Mouse (Mus musculus): Measurements from ENCODE around the gene Gm28308. TPM values are rescaled to one million over a fixed set of nuclear protein-coding genes. Genes with fewer than 3 reads are reported as not detected.

The Gm28308 gene
- polyA plus RNA-seq, 1 experiment from 2014 or later, result not detected

- Histone ChIP-seq H3K4me2 (no peak overlapping the region), H3K27ac (no peak overlapping the region), H3K27me3 (peaks cover 100% of the 10 kb centered on the region), H3K4me1 (replicated peaks) (peaks cover 15% of the 10 kb centered on the region), H3K4me3 (replicated peaks) (no peak overlapping the region), H3K9ac (no peak overlapping the region), H3K36me3 (no peaks in the 10 kb centered on the region), H3K9me3 (replicated peaks) (no peaks in the 10 kb centered on the region)
- 18% methylated on average over 3 of the region's 3 CpGs for WGBS (ENCODE audit: insufficient replicate concordance)
- DNase-seq (no peak), ATAC-seq (ENCODE audit: low read depth) (no peak)
These were observed 1.9 kb upstream of the Gm28308 start for GRCm38 (mm10) chr6:52215070-52215469.

GRCm38 (mm10) chr6:52214271-52214670, 1.1 kb upstream of the Gm28308 start:
- H3K4me2 ChIP-seq, result no peak overlapping the region
- no peak overlapping the region for H3K4me3 ChIP-seq (replicated peaks)
- peaks cover 15% of the 10 kb centered on the region for H3K4me1 ChIP-seq (replicated peaks)
- H3K9me3 ChIP-seq (replicated peaks), result no peaks in the 10 kb centered on the region
- H3K27me3 ChIP-seq, result peaks cover 100% of the 10 kb centered on the region
- WGBS (ENCODE audit: insufficient replicate concordance), result 20% methylated on average over 5 of the region's 5 CpGs
- no peaks in the 10 kb centered on the region for H3K36me3 ChIP-seq
- no peak for DNase-seq
- no peak overlapping the region for H3K9ac ChIP-seq
- no peak overlapping the region for H3K27ac ChIP-seq
- no peak for ATAC-seq (ENCODE audit: low read depth)

- no peaks in the 10 kb centered on the region for H3K9me3 ChIP-seq (replicated peaks)
- peak overlapping the region; percentile 48 for H3K4me2 ChIP-seq
- peak overlapping the region; percentile 36 for H3K4me3 ChIP-seq (replicated peaks)
- WGBS (ENCODE audit: insufficient replicate concordance), result 2% methylated on average over 20 of the region's 22 CpGs
- H3K4me1 ChIP-seq (replicated peaks), result peaks cover 14% of the 10 kb centered on the region
- H3K27ac ChIP-seq, result no peak overlapping the region
- ATAC-seq (ENCODE audit: low read depth) (no peak), DNase-seq (no peak)
- H3K36me3 ChIP-seq, result no peaks in the 10 kb centered on the region
- peaks cover 100% of the 10 kb centered on the region for H3K27me3 ChIP-seq
- H3K9ac ChIP-seq, result no peak overlapping the region
These were observed 502 bp downstream of the Gm28308 start for GRCm38 (mm10) chr6:52212556-52213118.

GRCm38 (mm10) chr6:52211961-52212360, 1.2 kb downstream of the Gm28308 start:
- Histone ChIP-seq H3K4me2 (peak overlapping the region; percentile 48), H3K4me3 (replicated peaks) (peak overlapping the region; percentile 36), H3K27me3 (peaks cover 100% of the 10 kb centered on the region), H3K9me3 (replicated peaks) (no peaks in the 10 kb centered on the region), H3K9ac (no peak overlapping the region), H3K36me3 (no peaks in the 10 kb centered on the region), H3K27ac (no peak overlapping the region), H3K4me1 (replicated peaks) (peaks cover 7% of the 10 kb centered on the region)
- no peak for ATAC-seq (ENCODE audit: low read depth)
- no peak for DNase-seq
- 4% methylated on average over 13 of the region's 13 CpGs for WGBS (ENCODE audit: insufficient replicate concordance)

- DNase-seq, result peak; percentile 28
These were observed 1.8 kb downstream of the Gm28308 start for GRCm38 (mm10) chr6:52211170-52211935.

GRCm38 (mm10) chr6:52209685-52210046, 3.5 kb downstream of the Gm28308 start:
- 12% methylated on average over 12 of the region's 12 CpGs for WGBS (ENCODE audit: insufficient replicate concordance)
- no peak for DNase-seq
- H3K4me2 ChIP-seq, result no peak overlapping the region

More at GRCm38 (mm10) chr6:52211170-52211935, 1.8 kb downstream of the Gm28308 start:
- H3K36me3 ChIP-seq, result no peaks in the 10 kb centered on the region
- no peak overlapping the region for H3K27ac ChIP-seq
- H3K27me3 ChIP-seq, result peaks cover 100% of the 10 kb centered on the region
- WGBS (ENCODE audit: insufficient replicate concordance), result 2% methylated on average over 37 of the region's 37 CpGs
- no peaks in the 10 kb centered on the region for H3K9me3 ChIP-seq (replicated peaks)
- H3K4me3 ChIP-seq (replicated peaks), result peak overlapping the region; percentile 36; the same call in 1 of the 2 replicates
- H3K4me2 ChIP-seq, result peak overlapping the region; percentile 48
- peaks cover 5% of the 10 kb centered on the region; the same call in 1 of the 2 replicates for H3K4me1 ChIP-seq (replicated peaks)
- no peak overlapping the region for H3K9ac ChIP-seq
- no peak for ATAC-seq (ENCODE audit: low read depth)

GRCm38 (mm10) chr6:52208868-52209684, 4.1 kb downstream of the Gm28308 start:
- Histone ChIP-seq H3K36me3 (no peaks in the 10 kb centered on the region), H3K27me3 (peaks cover 100% of the 10 kb centered on the region), H3K4me3 (replicated peaks) (peak overlapping the region; percentile 18; the same call in 1 of the 2 replicates), H3K4me2 (peak overlapping the region; percentile 29), H3K9ac (no peak overlapping the region), H3K9me3 (replicated peaks) (no peaks in the 10 kb centered on the region), H3K4me1 (replicated peaks) (peaks cover 10% of the 10 kb centered on the region; the same call in 1 of the 2 replicates), H3K27ac (no peak overlapping the region)
- WGBS (ENCODE audit: insufficient replicate concordance), result 5% methylated on average over 18 of the region's 18 CpGs
- no peak for DNase-seq
- ATAC-seq (ENCODE audit: low read depth), result no peak

More at GRCm38 (mm10) chr6:52209685-52210046, 3.5 kb downstream of the Gm28308 start:
- no peak for ATAC-seq (ENCODE audit: low read depth)
- Histone ChIP-seq H3K9me3 (replicated peaks) (no peaks in the 10 kb centered on the region), H3K27me3 (peaks cover 100% of the 10 kb centered on the region), H3K36me3 (no peaks in the 10 kb centered on the region), H3K27ac (no peak overlapping the region), H3K9ac (no peak overlapping the region), H3K4me3 (replicated peaks) (no peak overlapping the region), H3K4me1 (replicated peaks) (peaks cover 5% of the 10 kb centered on the region; the same call in 1 of the 2 replicates)

GRCm38 (mm10) chr6:52208072-52208867, 4.9 kb downstream of the Gm28308 start, which contains the start of gene Hoxa6:
Gene Hoxa6 (minus strand): TSS chr6:52208722.
- ATAC-seq (ENCODE audit: low read depth), result no peak

GRCm38 (mm10) chr6:52207684-52207976, 5.5 kb downstream of the Gm28308 start:
- Histone ChIP-seq H3K4me1 (replicated peaks) (peaks cover 12% of the 10 kb centered on the region; the same call in 1 of the 2 replicates), H3K27ac (no peak overlapping the region), H3K9ac (no peak overlapping the region), H3K9me3 (replicated peaks) (no peaks in the 10 kb centered on the region), H3K4me3 (replicated peaks) (no peak overlapping the region), H3K4me2 (no peak overlapping the region), H3K27me3 (peaks cover 100% of the 10 kb centered on the region), H3K36me3 (no peaks in the 10 kb centered on the region)
- ATAC-seq (ENCODE audit: low read depth) (no peak), DNase-seq (no peak)

More at GRCm38 (mm10) chr6:52208072-52208867, 4.9 kb downstream of the Gm28308 start, which contains the start of gene Hoxa6:
- peak within 1 kb of the TSS; percentile 18; the same call in 1 of the 2 replicates for H3K4me3 ChIP-seq (replicated peaks)
- H3K27ac ChIP-seq, result no peak within 1 kb of the TSS
- peaks cover 100% of the 10 kb centered on the region for H3K27me3 ChIP-seq
- 6% methylated on average over 43 of the region's 47 CpGs for WGBS (ENCODE audit: insufficient replicate concordance)
- H3K9ac ChIP-seq, result no peak within 1 kb of the TSS
- H3K9me3 ChIP-seq (replicated peaks), result no peaks in the 10 kb centered on the region
- H3K4me2 ChIP-seq, result peak within 1 kb of the TSS; percentile 29
- no peak for DNase-seq
- H3K4me1 ChIP-seq (replicated peaks), result peaks cover 12% of the 10 kb centered on the region; the same call in 1 of the 2 replicates
- H3K36me3 ChIP-seq, result no peaks in the 10 kb centered on the region

- peaks cover 11% of the 10 kb centered on the region; the same call in 1 of the 2 replicates for H3K4me1 ChIP-seq (replicated peaks)
- ATAC-seq (ENCODE audit: low read depth), result no peak
- no peaks in the 10 kb centered on the region for H3K36me3 ChIP-seq
- WGBS (ENCODE audit: insufficient replicate concordance), result 18% methylated on average over 4 of the region's 4 CpGs
- no peak for DNase-seq
- H3K4me2 ChIP-seq, result no peak overlapping the region
- H3K9me3 ChIP-seq (replicated peaks), result no peaks in the 10 kb centered on the region
- H3K9ac ChIP-seq, result no peak overlapping the region
- H3K27ac ChIP-seq, result no peak overlapping the region
- peaks cover 100% of the 10 kb centered on the region for H3K27me3 ChIP-seq
- no peak overlapping the region for H3K4me3 ChIP-seq (replicated peaks)
These were observed 6.1 kb downstream of the Gm28308 start for GRCm38 (mm10) chr6:52206882-52207683.

Measured in liver, embryonic 13.5 days (tissue).